Mouse (Mus musculus): ENCODE results near the gene Srrm1. TPM values are rescaled to one million over a fixed set of nuclear protein-coding genes. Genes with fewer than 3 reads are reported as not detected.

Srrm1 gene
- 202 and 208 TPM in 2 replicates for polyA plus RNA-seq (2015; fragmentation: Nextera tagmentation; extraction: Ambion mirVana)

- peak within 1 kb of the TSS; percentile 98 for H3K27ac ChIP-seq (replicated peaks)
- peak within 1 kb of the TSS; percentile 73 for H3K4me2 ChIP-seq (replicated peaks)
- H3K9me3 ChIP-seq, result no peaks in the 10 kb centered on the region
- H3K9ac ChIP-seq (replicated peaks), result peak within 1 kb of the TSS; percentile 98
- peak within 1 kb of the TSS; percentile 99 for H3K4me3 ChIP-seq
- no peaks in the 10 kb centered on the region for H3K27me3 ChIP-seq
- ATAC-seq (replicated peaks), result peak; percentile 96
- under 1% methylated on average over 67 of the region's 69 CpGs for WGBS
- H3K36me3 ChIP-seq, result no peaks in the 10 kb centered on the region
- H3K4me1 ChIP-seq, result peaks cover 23% of the 10 kb centered on the region
Measured at GRCm38 (mm10) chr4:135353066-135353793, at the start of gene Srrm1. Srrm1 (minus strand) TSS chr4:135353321.

GRCm38 (mm10) chr4:135401881-135402280 lies 48.8 kb upstream of the Srrm1 start:
- peaks cover 22% of the 10 kb centered on the region for H3K27me3 ChIP-seq
- H3K4me1 ChIP-seq, result peaks cover 9% of the 10 kb centered on the region
- no peak overlapping the region for H3K4me3 ChIP-seq
- no peak overlapping the region for H3K27ac ChIP-seq (replicated peaks)
- no peak overlapping the region for H3K9ac ChIP-seq (replicated peaks)
- no peak overlapping the region for H3K4me2 ChIP-seq (replicated peaks)
- ATAC-seq (replicated peaks), result no peak
- no peaks in the 10 kb centered on the region for H3K36me3 ChIP-seq
- H3K9me3 ChIP-seq, result no peaks in the 10 kb centered on the region
- 12% methylated on average over 7 of the region's 7 CpGs for WGBS

GRCm38 (mm10) chr4:135397991-135398390 lies 44.9 kb upstream of the Srrm1 start, which contains the start of gene Ncmap:
Ncmap (minus strand) TSS chr4:135398227.
- no peak for ATAC-seq (replicated peaks)
- H3K36me3 ChIP-seq, result no peaks in the 10 kb centered on the region
- H3K27me3 ChIP-seq, result peaks cover 32% of the 10 kb centered on the region
- no peaks in the 10 kb centered on the region for H3K9me3 ChIP-seq
- no peak within 1 kb of the TSS for H3K9ac ChIP-seq (replicated peaks)
- no peak within 1 kb of the TSS for H3K27ac ChIP-seq (replicated peaks)
- peak within 1 kb of the TSS; percentile 47 for H3K4me2 ChIP-seq (replicated peaks)
- H3K4me3 ChIP-seq, result peak within 1 kb of the TSS; percentile 29
- under 1% methylated on average over 28 of the region's 29 CpGs for WGBS
- H3K4me1 ChIP-seq, result peaks cover 9% of the 10 kb centered on the region

DNA sequence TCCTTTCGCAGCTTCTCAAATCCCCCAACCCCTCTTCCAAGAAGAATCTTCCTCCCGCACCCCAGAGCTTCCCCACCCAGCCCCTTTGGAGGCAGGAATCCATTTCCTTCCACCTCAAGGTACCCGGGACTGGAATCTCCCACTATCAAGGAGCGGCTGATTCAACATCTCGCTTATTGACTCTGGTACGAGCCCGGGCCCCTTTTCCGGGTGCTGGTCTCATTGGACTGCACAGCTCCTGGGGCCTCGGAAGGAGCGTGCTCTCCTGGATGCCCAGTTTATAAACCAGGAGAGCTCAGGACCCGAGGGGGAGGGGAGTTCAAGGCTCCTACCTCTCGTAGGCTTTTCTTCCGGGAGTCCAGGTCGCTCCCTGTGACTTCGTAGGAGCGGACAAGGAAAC lies 44.4 kb upstream of the Srrm1 start:
- H3K27me3 ChIP-seq, result peaks cover 32% of the 10 kb centered on the region
- no peak for ATAC-seq (replicated peaks)
- H3K4me3 ChIP-seq, result peak overlapping the region; percentile 29
- H3K27ac ChIP-seq (replicated peaks), result no peak overlapping the region
- peak overlapping the region; percentile 47 for H3K4me2 ChIP-seq (replicated peaks)
- no peaks in the 10 kb centered on the region for H3K9me3 ChIP-seq
- peaks cover 9% of the 10 kb centered on the region for H3K4me1 ChIP-seq
- H3K36me3 ChIP-seq, result no peaks in the 10 kb centered on the region
- H3K9ac ChIP-seq (replicated peaks), result no peak overlapping the region
- WGBS, result 4% methylated on average over 16 of the region's 16 CpGs

- no peaks in the 10 kb centered on the region for H3K9me3 ChIP-seq
- no peak for ATAC-seq (replicated peaks)
- H3K4me2 ChIP-seq (replicated peaks), result no peak overlapping the region
- no peaks in the 10 kb centered on the region for H3K36me3 ChIP-seq
- peaks cover 9% of the 10 kb centered on the region for H3K4me1 ChIP-seq
- H3K4me3 ChIP-seq, result no peak overlapping the region
- no peak overlapping the region for H3K27ac ChIP-seq (replicated peaks)
- WGBS, result 93% methylated on average over 5 of the region's 5 CpGs
- no peak overlapping the region for H3K9ac ChIP-seq (replicated peaks)
- peaks cover 32% of the 10 kb centered on the region for H3K27me3 ChIP-seq
Measured at GRCm38 (mm10) chr4:135396303-135396702, 43.2 kb upstream of the Srrm1 start.

DNA sequence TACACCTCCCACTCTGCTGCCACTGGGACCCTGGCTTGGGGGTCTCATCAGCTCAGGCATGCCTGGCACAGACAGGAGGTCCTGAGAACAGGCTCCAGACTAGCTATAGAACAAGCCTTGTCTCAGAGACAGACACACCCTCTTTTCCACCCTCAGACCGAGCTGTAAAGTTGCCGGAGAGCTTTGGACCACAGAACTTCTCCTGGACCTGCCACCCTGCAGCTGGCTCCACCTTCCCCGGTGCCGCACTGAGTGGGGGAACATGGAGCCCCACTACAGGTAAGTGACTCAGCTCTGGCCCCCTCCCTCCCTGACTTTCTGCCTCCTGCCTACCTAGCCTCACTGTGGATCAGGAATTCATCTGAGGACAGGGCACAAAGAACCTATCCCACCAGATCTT lies 42.3 kb upstream of the Srrm1 start:
- no peak overlapping the region for H3K9ac ChIP-seq (replicated peaks)
- no peak overlapping the region for H3K4me2 ChIP-seq (replicated peaks)
- no peak overlapping the region for H3K4me3 ChIP-seq
- 88% methylated on average over 4 of the region's 4 CpGs for WGBS
- H3K27ac ChIP-seq (replicated peaks), result no peak overlapping the region
- no peaks in the 10 kb centered on the region for H3K9me3 ChIP-seq
- ATAC-seq (replicated peaks), result no peak
- H3K4me1 ChIP-seq, result peaks cover 9% of the 10 kb centered on the region
- H3K27me3 ChIP-seq, result peaks cover 32% of the 10 kb centered on the region
- no peaks in the 10 kb centered on the region for H3K36me3 ChIP-seq

- Histone ChIP-seq H3K9ac (replicated peaks) (no peak overlapping the region), H3K4me1 (peaks cover 9% of the 10 kb centered on the region), H3K4me2 (replicated peaks) (no peak overlapping the region), H3K27ac (replicated peaks) (no peak overlapping the region), H3K27me3 (peaks cover 32% of the 10 kb centered on the region), H3K36me3 (no peaks in the 10 kb centered on the region), H3K9me3 (no peaks in the 10 kb centered on the region), H3K4me3 (no peak overlapping the region)
- 77% methylated on average over 7 of the region's 7 CpGs for WGBS
- ATAC-seq (replicated peaks), result no peak
Measured at GRCm38 (mm10) chr4:135394666-135395065, 41.5 kb upstream of the Srrm1 start.

- no peak for ATAC-seq (replicated peaks)
- WGBS, result 79% methylated on average over 6 of the region's 6 CpGs
- Histone ChIP-seq H3K27me3 (peaks cover 20% of the 10 kb centered on the region), H3K27ac (replicated peaks) (no peak overlapping the region), H3K4me1 (peaks cover 8% of the 10 kb centered on the region), H3K9ac (replicated peaks) (no peak overlapping the region), H3K4me3 (no peak overlapping the region), H3K4me2 (replicated peaks) (no peak overlapping the region), H3K9me3 (no peaks in the 10 kb centered on the region), H3K36me3 (no peaks in the 10 kb centered on the region)
Measured at GRCm38 (mm10) chr4:135393381-135393780, 40.3 kb upstream of the Srrm1 start.

DNA sequence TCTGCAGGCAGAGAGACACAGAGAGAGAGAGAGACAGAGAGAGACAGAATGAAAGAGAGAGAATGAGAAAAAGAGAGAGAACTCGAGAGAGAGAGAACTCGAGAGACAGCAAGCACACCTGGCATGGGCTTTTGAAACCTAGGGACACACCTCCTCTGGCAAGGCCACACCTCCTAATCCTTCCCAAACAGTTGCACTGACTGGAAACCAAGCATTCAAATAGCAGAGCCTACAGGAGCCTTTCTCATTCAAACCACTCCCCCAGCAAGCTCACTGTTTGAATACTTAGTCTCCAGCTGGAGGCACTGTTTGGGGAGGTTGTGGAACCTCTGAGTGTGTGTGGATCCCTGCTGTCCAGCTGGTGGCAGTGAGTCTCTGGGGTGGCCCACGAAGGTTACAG lies 39.7 kb upstream of the Srrm1 start:
- Histone ChIP-seq H3K9me3 (no peaks in the 10 kb centered on the region), H3K27me3 (peaks cover 14% of the 10 kb centered on the region), H3K4me1 (peaks cover 2% of the 10 kb centered on the region), H3K4me3 (no peak overlapping the region), H3K9ac (replicated peaks) (no peak overlapping the region), H3K36me3 (no peaks in the 10 kb centered on the region), H3K4me2 (replicated peaks) (no peak overlapping the region), H3K27ac (replicated peaks) (no peak overlapping the region)
- no peak for ATAC-seq (replicated peaks)
- WGBS, result 85% methylated on average over 3 of the region's 3 CpGs

- H3K4me1 ChIP-seq, result no peaks in the 10 kb centered on the region
- ATAC-seq (replicated peaks), result no peak
- no peaks in the 10 kb centered on the region for H3K9me3 ChIP-seq
- H3K4me2 ChIP-seq (replicated peaks), result no peak overlapping the region
- 62% methylated on average over 6 of the region's 6 CpGs for WGBS
- H3K27me3 ChIP-seq, result peaks cover 1% of the 10 kb centered on the region; the same call in 1 of the 2 replicates
- H3K27ac ChIP-seq (replicated peaks), result no peak overlapping the region
- H3K36me3 ChIP-seq, result no peaks in the 10 kb centered on the region
- H3K9ac ChIP-seq (replicated peaks), result no peak overlapping the region
- no peak overlapping the region for H3K4me3 ChIP-seq
Measured at GRCm38 (mm10) chr4:135391014-135391413, 37.9 kb upstream of the Srrm1 start.

GRCm38 (mm10) chr4:135385614-135386013 lies 32.5 kb upstream of the Srrm1 start:
- H3K4me2 ChIP-seq (replicated peaks), result no peak overlapping the region
- H3K27me3 ChIP-seq, result 0 out of 2 replicates have a peak, but pooled peaks cover 3% of the 10 kb centered on the region
- no peak for ATAC-seq (replicated peaks)
- WGBS, result 37% methylated on average over 10 of the region's 10 CpGs
- H3K9ac ChIP-seq (replicated peaks), result no peak overlapping the region
- H3K27ac ChIP-seq (replicated peaks), result no peak overlapping the region
- no peak overlapping the region for H3K4me3 ChIP-seq
- no peaks in the 10 kb centered on the region for H3K36me3 ChIP-seq
- H3K9me3 ChIP-seq, result no peaks in the 10 kb centered on the region
- no peaks in the 10 kb centered on the region for H3K4me1 ChIP-seq

- Histone ChIP-seq H3K4me1 (no peaks in the 10 kb centered on the region), H3K4me3 (no peak overlapping the region), H3K27ac (replicated peaks) (no peak overlapping the region), H3K9me3 (no peaks in the 10 kb centered on the region), H3K9ac (replicated peaks) (no peak overlapping the region), H3K4me2 (replicated peaks) (no peak overlapping the region), H3K27me3 (0 out of 2 replicates have a peak, but pooled peaks cover 3% of the 10 kb centered on the region), H3K36me3 (no peaks in the 10 kb centered on the region)
- ATAC-seq (replicated peaks), result no peak
- WGBS, result 4% methylated on average over 14 of the region's 14 CpGs
Measured at GRCm38 (mm10) chr4:135382316-135382715, 29.2 kb upstream of the Srrm1 start.

GRCm38 (mm10) chr4:135381355-135381754 lies 28.2 kb upstream of the Srrm1 start:
- ATAC-seq (replicated peaks), result no peak
- Histone ChIP-seq H3K4me1 (no peaks in the 10 kb centered on the region), H3K4me2 (replicated peaks) (no peak overlapping the region), H3K4me3 (no peak overlapping the region), H3K27ac (replicated peaks) (no peak overlapping the region), H3K9ac (replicated peaks) (no peak overlapping the region), H3K9me3 (no peaks in the 10 kb centered on the region), H3K27me3 (0 out of 2 replicates have a peak, but pooled peaks cover 3% of the 10 kb centered on the region), H3K36me3 (no peaks in the 10 kb centered on the region)
- 65% methylated on average over 8 of the region's 8 CpGs for WGBS

Data from forebrain, embryonic 15.5 days (tissue).